Mouse (Mus musculus) olfactory bulb, adult 2 months (tissue): ENCODE results near the gene Sgms2. TPM values are rescaled to one million over a fixed set of nuclear protein-coding genes. Genes with fewer than 3 reads are reported as not detected.

Experiments used
- H3K27ac ChIP-seq: fragments of 200-500 bp; 2 replicates; pipeline ENCODE4 v1.5.1; 2012; ENCODE audit warnings: low read depth, low read length; ENCODE audit not compliant: insufficient read depth
- H3K4me1 ChIP-seq: fragments of 200-500 bp; 2 replicates; pipeline ENCODE4 v1.6.1; 2012; ENCODE audit warnings: low read length; ENCODE audit not compliant: control insufficient read depth, insufficient read depth
- H3K4me3 ChIP-seq: fragments of 200-500 bp; 2 replicates; pipeline ENCODE4 v1.5.1; 2012; ENCODE audit warnings: mild to moderate bottlenecking, low read depth, low read length, moderate library complexity; ENCODE audit not compliant: insufficient read depth
- CTCF ChIP-seq: fragments of 200-500 bp; IDR thresholded peaks from 2 replicates; pipeline ENCODE4 v1.5.1; 2012; ENCODE audit warnings: low read depth, mild to moderate bottlenecking, low read length, moderate library complexity; ENCODE audit not compliant: insufficient read depth
- POLR2A ChIP-seq: fragments of 200-500 bp; IDR thresholded peaks from 2 replicates; pipeline ENCODE4 v1.6.1; 2012; ENCODE audit warnings: mild to moderate bottlenecking, low read depth, low read length, moderate library complexity; ENCODE audit not compliant: insufficient read depth
- WGBS: fragments of 180-500 bp; shearing (Covaris S2); methylation state at CpG from one replicate; pipeline ENCODE4 v1.1.7; 2018; 5-methylcytosine and 5-hydroxymethylcytosine counted together
- polyA plus RNA-seq: library from polyadenylated mRNA; stranded (reverse); fragments of >200 nt; gene quantifications from 2 replicates; pipeline ENCODE4 v1.2.4, GENCODE M21; 2012; ENCODE audit warnings: low replicate concordance; ENCODE audit not compliant: missing spikeins, insufficient read depth, insufficient read length

Gene Sgms2
- not detected in 2 replicates for polyA plus RNA-seq

GRCm38 (mm10) chr3:131491361-131491925, at the start of gene Sgms2:
Sgms2 (minus strand) TSS chr3:131491411.
- peak within 1 kb of the TSS; percentile 97 for H3K4me3 ChIP-seq
- TF ChIP-seq CTCF: no peak
- no peak for TF ChIP-seq POLR2A
- H3K27ac ChIP-seq: no peak within 1 kb of the TSS
- H3K4me1 ChIP-seq: peaks cover 11% of the 10 kb centered on the region
- WGBS: 74% methylated on average over 2 of the region's 2 CpGs

DNA sequence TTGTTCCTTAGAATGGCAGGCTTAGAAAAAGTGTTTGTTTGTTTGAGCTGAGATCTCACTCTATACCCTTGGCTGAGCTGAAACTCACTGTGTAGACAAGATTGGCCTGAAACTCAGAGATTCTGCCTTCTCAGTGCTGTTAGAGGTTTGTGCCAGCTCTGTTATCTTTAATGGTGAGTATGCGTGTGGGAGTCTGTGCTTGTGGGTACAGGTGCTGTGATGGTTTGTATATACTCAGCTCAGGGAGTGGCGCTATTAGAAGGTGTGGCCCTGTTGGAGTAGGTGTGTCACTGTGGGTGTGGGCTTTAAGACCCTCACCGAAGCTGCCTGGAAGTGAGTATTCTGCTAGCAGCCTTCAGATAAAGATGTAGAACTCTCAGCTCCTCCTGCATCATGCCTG, 34.0 kb upstream of the Sgms2 start:
- 94% methylated on average over 3 of the region's 3 CpGs for WGBS
- Histone ChIP-seq H3K4me3 (no peak overlapping the region), H3K27ac (no peak overlapping the region), H3K4me1 (no peaks in the 10 kb centered on the region)
- no peak for TF ChIP-seq CTCF
- TF ChIP-seq POLR2A: no peak

- TF ChIP-seq POLR2A (no peak), CTCF (peak; percentile 14; the same call in 1 of the 2 replicates)
- Histone ChIP-seq H3K4me1 (no peaks in the 10 kb centered on the region), H3K27ac (no peak overlapping the region), H3K4me3 (no peak overlapping the region)
- 16% methylated on average over 11 of the region's 11 CpGs for WGBS
Measured at GRCm38 (mm10) chr3:131524779-131525178, 33.6 kb upstream of the Sgms2 start.

DNA sequence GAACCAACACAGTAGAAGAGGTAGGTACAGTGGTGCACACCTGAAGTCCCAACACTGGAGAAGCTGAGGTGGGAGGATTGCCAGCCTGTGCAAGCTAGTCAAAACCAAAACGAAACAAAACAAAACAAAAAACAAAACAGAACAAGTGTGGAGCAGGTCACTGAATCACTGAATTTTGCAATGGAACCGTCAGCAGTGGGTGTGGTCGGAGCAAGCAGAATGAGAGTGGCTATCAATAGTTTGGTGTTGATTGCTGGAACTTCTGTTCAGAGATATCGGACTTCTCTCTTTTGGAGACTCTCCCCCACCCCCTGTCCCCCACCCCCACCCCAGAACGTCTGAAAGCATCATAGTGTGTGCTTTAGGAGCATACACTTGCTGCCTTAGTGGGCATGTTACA, 33.0 kb upstream of the Sgms2 start:
- TF ChIP-seq CTCF: no peak
- no peak for TF ChIP-seq POLR2A
- H3K4me3 ChIP-seq: no peak overlapping the region
- H3K4me1 ChIP-seq: no peaks in the 10 kb centered on the region
- 74% methylated on average over 5 of the region's 5 CpGs for WGBS
- no peak overlapping the region for H3K27ac ChIP-seq

- H3K27ac ChIP-seq: no peak overlapping the region
- no peak overlapping the region for H3K4me3 ChIP-seq
- TF ChIP-seq CTCF: no peak
- TF ChIP-seq POLR2A: no peak
- H3K4me1 ChIP-seq: no peaks in the 10 kb centered on the region
- WGBS: 52% methylated on average over 9 of the region's 9 CpGs
Measured at GRCm38 (mm10) chr3:131523749-131524148, 32.5 kb upstream of the Sgms2 start.

GRCm38 (mm10) chr3:131522243-131522642, 31.0 kb upstream of the Sgms2 start:
- Histone ChIP-seq H3K4me3 (no peak overlapping the region), H3K4me1 (no peaks in the 10 kb centered on the region), H3K27ac (no peak overlapping the region)
- WGBS: 66% methylated on average over 7 of the region's 7 CpGs
- TF ChIP-seq POLR2A: no peak
- no peak for TF ChIP-seq CTCF

DNA sequence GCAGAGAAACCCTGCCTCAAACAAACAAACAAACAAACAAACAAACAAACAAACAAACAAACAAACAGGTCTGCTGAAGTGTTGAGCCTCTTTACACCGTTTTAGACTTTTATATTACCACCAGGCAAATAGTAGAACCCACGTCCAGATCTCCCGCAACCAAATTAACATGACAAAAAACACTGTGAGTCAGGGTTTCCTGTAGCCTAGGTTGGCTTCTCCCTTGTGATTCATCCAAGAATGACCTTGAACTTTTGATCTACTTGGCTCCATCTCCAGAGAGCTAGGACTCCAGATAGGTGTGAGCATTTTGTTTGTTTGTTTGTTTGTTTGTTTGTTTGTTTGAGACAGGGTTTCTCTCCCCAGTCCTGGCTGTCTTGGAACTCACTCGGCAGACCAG, 30.0 kb upstream of the Sgms2 start:
- H3K4me1 ChIP-seq: no peaks in the 10 kb centered on the region
- 60% methylated on average over 4 of the region's 4 CpGs for WGBS
- TF ChIP-seq POLR2A (no peak), CTCF (no peak)
- no peak overlapping the region for H3K4me3 ChIP-seq
- H3K27ac ChIP-seq: no peak overlapping the region

GRCm38 (mm10) chr3:131517756-131518155, 26.5 kb upstream of the Sgms2 start:
- 29% methylated on average over 6 of the region's 6 CpGs for WGBS
- TF ChIP-seq POLR2A (no peak), CTCF (no peak)

GRCm38 (mm10) chr3:131516332-131516999, 25.3 kb upstream of the Sgms2 start:
- no peak overlapping the region for H3K27ac ChIP-seq
- H3K4me1 ChIP-seq: no peaks in the 10 kb centered on the region
- WGBS: 89% methylated on average over 7 of the region's 7 CpGs
- TF ChIP-seq POLR2A (no peak), CTCF (no peak)
- no peak overlapping the region for H3K4me3 ChIP-seq

More at GRCm38 (mm10) chr3:131517756-131518155, 26.5 kb upstream of the Sgms2 start:
- no peak overlapping the region for H3K27ac ChIP-seq
- no peaks in the 10 kb centered on the region for H3K4me1 ChIP-seq
- H3K4me3 ChIP-seq: no peak overlapping the region
